Mouse (Mus musculus) kidney, postnatal 14 days (tissue): Measurements from ENCODE around the gene Pdcl2.

Source experiments
- DNase-seq: peaks from one replicate; pipeline ENCODE4 v3.0.0; 2022; ENCODE audit warnings: mixed read lengths

Gene Pdcl2

GRCm38 (mm10) chr5:76330953-76331352 lies at the start of gene Pdcl2:
TSS of gene Pdcl2 (minus strand) at chr5:76331156.
- no peak for DNase-seq

GRCm38 (mm10) chr5:76379216-76379615 lies 48.3 kb upstream of the Pdcl2 start:
- DNase-seq: no peak

- no peak for DNase-seq
These were observed 38.4 kb upstream of the Pdcl2 start for GRCm38 (mm10) chr5:76369215-76369840.

GRCm38 (mm10) chr5:76365406-76365805 lies 34.5 kb upstream of the Pdcl2 start:
- DNase-seq: no peak

GRCm38 (mm10) chr5:76363453-76364104 lies 32.6 kb upstream of the Pdcl2 start, which contains the start of gene Nmu:
TSS of gene Nmu (minus strand) at chr5:76363788.
- DNase-seq: no peak

GRCm38 (mm10) chr5:76360786-76361185 lies 29.8 kb upstream of the Pdcl2 start:
- DNase-seq: no peak

- no peak for DNase-seq
These were observed 29.1 kb upstream of the Pdcl2 start for GRCm38 (mm10) chr5:76360057-76360456.

- DNase-seq: no peak
These were observed 21.1 kb upstream of the Pdcl2 start for GRCm38 (mm10) chr5:76351953-76352611.

- DNase-seq: no peak
These were observed 20.6 kb upstream of the Pdcl2 start for GRCm38 (mm10) chr5:76351537-76351936.

- no peak for DNase-seq
These were observed 15.2 kb upstream of the Pdcl2 start for GRCm38 (mm10) chr5:76346137-76346536.

- no peak for DNase-seq
These were observed 10.0 kb upstream of the Pdcl2 start for GRCm38 (mm10) chr5:76340931-76341330.

- no peak for DNase-seq
These were observed 6.1 kb upstream of the Pdcl2 start for GRCm38 (mm10) chr5:76337100-76337499.

GRCm38 (mm10) chr5:76333833-76334232 lies 2.9 kb upstream of the Pdcl2 start:
- DNase-seq: no peak

GRCm38 (mm10) chr5:76327296-76327695 lies 3.7 kb downstream of the Pdcl2 start:
- no peak for DNase-seq

- DNase-seq: no peak
These were observed 5.8 kb downstream of the Pdcl2 start for GRCm38 (mm10) chr5:76325113-76325512.

- no peak for DNase-seq
These were observed 9.4 kb downstream of the Pdcl2 start for GRCm38 (mm10) chr5:76321249-76322196.

GRCm38 (mm10) chr5:76308206-76308605 lies 22.8 kb downstream of the Pdcl2 start:
- DNase-seq: no peak

- DNase-seq: no peak
These were observed 24.7 kb downstream of the Pdcl2 start for GRCm38 (mm10) chr5:76306261-76306660.

- DNase-seq: peak; percentile 34
These were observed 25.3 kb downstream of the Pdcl2 start for GRCm38 (mm10) chr5:76305616-76306015.

- peak; percentile 95 for DNase-seq
These were observed 26.3 kb downstream of the Pdcl2 start, which contains the start of gene Clock for GRCm38 (mm10) chr5:76304452-76305341. TSS of gene Clock (minus strand) at chr5:76304792.

GRCm38 (mm10) chr5:76303745-76304451 lies 27.1 kb downstream of the Pdcl2 start:
- DNase-seq: peak; percentile 92
